27 mouse cellular contexts compared by ENCODE assay signal in genomic region chr17:80997226-80997625, GRCm38 (mm10). TPM values are rescaled to one million over a fixed set of nuclear protein-coding genes. Genes with fewer than 3 reads are reported as not detected.
DNase-seq lines count a peak whose midpoint lies in the region; ATAC-seq and TF ChIP-seq lines count a peak whose summit lies in the region.
"Had no signal": no experiment of that assay in that cellular context is flagged by ENCODE, and none has a peak within 500 bp of the region (broad histone marks: within the 10 kb centered on the region; RNA-seq: fewer than 3 reads in every experiment).

No protein-coding gene starts in this region.

- no peak for TF ChIP-seq CTCF in lung, postnatal 0 days (IDR thresholded peaks at IDR 0.05)

- peak overlapping the region; percentile 80 for H3K27ac ChIP-seq in lung, embryonic 16.5 days (ENCODE audit: low read length)
- H3K27ac ChIP-seq in lung, postnatal 0 days (ENCODE audit: low read length): peak overlapping the region; percentile 54; the same call in 1 of the 2 replicates
- no peak overlapping the region for H3K27ac ChIP-seq in midbrain, embryonic 15.5 days
- H3K27ac ChIP-seq: forebrain, embryonic 12.5 days; hindbrain, embryonic 12.5 days; hindbrain, postnatal 0 days; intestine, embryonic 15.5 days; limb, embryonic 13.5 days; liver, embryonic 12.5 days; neural tube, embryonic 15.5 days; stomach, embryonic 15.5 days had no signal

- H3K36me3 ChIP-seq in lung, embryonic 16.5 days (ENCODE audit: control insufficient read depth, insufficient read depth, low read length): no peaks in the 10 kb centered on the region
- no peaks in the 10 kb centered on the region for H3K36me3 ChIP-seq in lung, postnatal 0 days (ENCODE audit: insufficient read depth, low read length)
- H3K36me3 ChIP-seq in midbrain, embryonic 15.5 days (replicated peaks): no peaks in the 10 kb centered on the region
- H3K36me3 ChIP-seq: G1E; hindbrain, embryonic 12.5 days; intestine, embryonic 15.5 days; liver, embryonic 12.5 days; stomach, embryonic 15.5 days had no signal

- no peak for DNase-seq in lung, postnatal 14 days
- peak; percentile 60 for DNase-seq in adipocyte (ENCODE audit: low spot score)
- DNase-seq in lung, postnatal 0 days (ENCODE audit: low spot score): peak; percentile 77
- DNase-seq in heart, adult 11 months: no peak
- no peak for DNase-seq in left cerebral cortex, adult 8-10 months (ENCODE audit: low spot score in 2 of 2)
- DNase-seq: adrenal gland, postnatal 36 days; cerebellum, adult 9-10 months; forebrain, postnatal 0 days; heart, postnatal 36 days; kidney, adult 2 months; kidney, postnatal 4 days; midbrain, embryonic 14.5 days; right cerebral cortex, postnatal 25 days; thymus, postnatal 14 days had no signal

- no peaks in the 10 kb centered on the region for H3K27me3 ChIP-seq in lung, embryonic 16.5 days (ENCODE audit: control insufficient read depth, insufficient read depth, low read depth, low read length)
- H3K27me3 ChIP-seq in lung, postnatal 0 days (replicated peaks; ENCODE audit: insufficient read depth, low read length): no peaks in the 10 kb centered on the region
- H3K27me3 ChIP-seq in midbrain, embryonic 15.5 days (replicated peaks): no peaks in the 10 kb centered on the region
- H3K27me3 ChIP-seq: forebrain, embryonic 12.5 days; hindbrain, embryonic 12.5 days; intestine, embryonic 15.5 days; limb, embryonic 13.5 days; liver, embryonic 12.5 days; neural tube, embryonic 15.5 days; stomach, embryonic 15.5 days had no signal

- H3K4me1 ChIP-seq in lung, embryonic 16.5 days (replicated peaks; ENCODE audit: control insufficient read depth, insufficient read depth, low read length): peaks cover 12% of the 10 kb centered on the region
- no peaks in the 10 kb centered on the region for H3K4me1 ChIP-seq in lung, postnatal 0 days (ENCODE audit: insufficient read depth, low read depth, low read length)
- H3K4me1 ChIP-seq in midbrain, embryonic 15.5 days: peaks cover 7% of the 10 kb centered on the region; the same call in 1 of the 2 replicates
- H3K4me1 ChIP-seq: forebrain, embryonic 12.5 days; intestine, embryonic 15.5 days; liver, embryonic 12.5 days; stomach, embryonic 15.5 days had no signal

- TF ChIP-seq EP300 in lung, postnatal 0 days (IDR thresholded peaks at IDR 0.05): no peak

- peak; percentile 93 for ATAC-seq in lung, embryonic 16.5 days (ENCODE audit: low read depth)
- ATAC-seq in lung, postnatal 0 days: peak; percentile 92
- peak; percentile 39; the same call in 1 of the 2 replicates for ATAC-seq in megakaryocyte progenitor cell, adult 5-6 weeks (replicated peaks; ENCODE audit: poor library complexity)
- no peak for ATAC-seq in midbrain, embryonic 15.5 days (replicated peaks)
- ATAC-seq: forebrain, postnatal 0 days; hindbrain, postnatal 0 days; intestine, embryonic 15.5 days; liver, embryonic 12.5 days had no signal

- no peaks in the 10 kb centered on the region for H3K9me3 ChIP-seq in lung, embryonic 16.5 days (ENCODE audit: control insufficient read depth, low read length)
- no peaks in the 10 kb centered on the region for H3K9me3 ChIP-seq in lung, postnatal 0 days (ENCODE audit: low read length)
- no peaks in the 10 kb centered on the region for H3K9me3 ChIP-seq in midbrain, embryonic 15.5 days
- H3K9me3 ChIP-seq: G1E; hindbrain, embryonic 12.5 days; intestine, embryonic 15.5 days; liver, embryonic 12.5 days; neural tube, embryonic 15.5 days; stomach, embryonic 15.5 days had no signal

- no peak overlapping the region for H3K4me3 ChIP-seq in lung, embryonic 16.5 days (ENCODE audit: low read length)
- H3K4me3 ChIP-seq in lung, postnatal 0 days (ENCODE audit: low read depth, low read length): no peak overlapping the region
- H3K4me3 ChIP-seq in midbrain, embryonic 15.5 days: no peak overlapping the region
- H3K4me3 ChIP-seq: forebrain, embryonic 12.5 days; hindbrain, embryonic 12.5 days; intestine, embryonic 15.5 days; limb, embryonic 13.5 days; liver, embryonic 12.5 days; neural tube, embryonic 15.5 days; stomach, embryonic 15.5 days had no signal

- H3K4me2 ChIP-seq in lung, embryonic 16.5 days (ENCODE audit: low read depth, low read length): no peak overlapping the region
- no peak overlapping the region for H3K4me2 ChIP-seq in lung, postnatal 0 days (replicated peaks; ENCODE audit: low read depth, low read length)
- no peak overlapping the region for H3K4me2 ChIP-seq in midbrain, embryonic 15.5 days
- H3K4me2 ChIP-seq: forebrain, embryonic 12.5 days; heart, embryonic 11.5 days; hindbrain, embryonic 12.5 days; intestine, embryonic 15.5 days; limb, embryonic 13.5 days; liver, embryonic 12.5 days; neural tube, embryonic 15.5 days; stomach, embryonic 15.5 days had no signal

- H3K9ac ChIP-seq in lung, embryonic 16.5 days (ENCODE audit: low read length): no peak overlapping the region
- H3K9ac ChIP-seq in lung, postnatal 0 days (replicated peaks; ENCODE audit: low read depth): no peak overlapping the region
- no peak overlapping the region for H3K9ac ChIP-seq in midbrain, embryonic 15.5 days
- H3K9ac ChIP-seq: forebrain, embryonic 12.5 days; forebrain, postnatal 0 days; hindbrain, embryonic 12.5 days; intestine, embryonic 15.5 days; limb, embryonic 13.5 days; liver, embryonic 12.5 days; neural tube, embryonic 15.5 days; stomach, embryonic 15.5 days had no signal

- 33% methylated on average over 2 of the region's 2 CpGs for WGBS in lung, embryonic 16.5 days
- WGBS in lung, postnatal 0 days: 39% methylated on average over 2 of the region's 2 CpGs
- WGBS in midbrain, embryonic 15.5 days: 81% methylated on average over 2 of the region's 2 CpGs

RNA-seq across cellular contexts. Expression of gene Tmem178, which starts 52.8 kb away (rescaled TPM):
- polyA plus RNA-seq in lung, embryonic 16.5 days (2015; fragmentation: Nextera tagmentation; extraction: Ambion mirVana): 15.2 and 15.8 TPM in 2 replicates
- polyA plus RNA-seq in lung, postnatal 0 days (2015; fragmentation: Nextera tagmentation; extraction: Ambion mirVana): 21.6 and 23.1 TPM in 2 replicates
- total RNA-seq in megakaryocyte progenitor cell, adult 5-6 weeks (2015): 2.2 and 4.8 TPM in 2 replicates
- total RNA-seq in megakaryocyte progenitor cell, adult 5-6 weeks (2017): 1.6 and 3.2 TPM in 2 replicates
- total RNA-seq in left cerebral cortex, adult 8-10 months (2022): 100 to 1,000 TPM in 3 of 4 experiments, 10 to 100 TPM in 1; 97.3 to 118 (median 102) TPM
- 23.5 and 24.7 TPM in 2 replicates for polyA plus RNA-seq in midbrain, embryonic 15.5 days (2015; fragmentation: Nextera tagmentation; extraction: Ambion mirVana)
- total RNA-seq: G1E had no signal
- polyA plus RNA-seq: G1E had no signal

Comparison
In these comparisons a context has a peak if more than half of its experiments do, and no peak if none do; other contexts are left out.
1. DNase-seq: peak in adipocyte (single experiment) and lung, postnatal 0 days (single experiment); none in lung, postnatal 14 days (single experiment), heart, adult 11 months (single experiment) and left cerebral cortex, adult 8-10 months (0 of 2).